Mouse (Mus musculus): ENCODE data around the gene Dnhd1. TPM values are rescaled to one million over a fixed set of nuclear protein-coding genes. Genes with fewer than 3 reads are reported as not detected.

Gene Dnhd1
- polyA plus RNA-seq, 1 experiment from 2014 or later, result 0.22 TPM

GRCm38 (mm10) chr7:105616561-105616960, 34.1 kb upstream of the Dnhd1 start:
- TF ChIP-seq CTCF (IDR thresholded peaks at IDR 0.05; ENCODE audit: low read depth), result no peak
- no peak for TF ChIP-seq EP300 (IDR thresholded peaks at IDR 0.05; ENCODE audit: low read depth)
- no peak for ATAC-seq
- Histone ChIP-seq H3K4me2 (ENCODE audit: low read depth, low read length) (no peak overlapping the region), H3K27me3 (ENCODE audit: insufficient read depth, low read length) (no peaks in the 10 kb centered on the region), H3K9me3 (ENCODE audit: low read length) (no peaks in the 10 kb centered on the region), H3K9ac (replicated peaks) (no peak overlapping the region), H3K4me3 (ENCODE audit: low read depth, low read length) (no peak overlapping the region), H3K27ac (ENCODE audit: low read depth) (no peak overlapping the region), H3K4me1 (ENCODE audit: insufficient read depth) (no peaks in the 10 kb centered on the region), H3K36me3 (replicated peaks; ENCODE audit: insufficient read depth, low read length) (peaks cover 24% of the 10 kb centered on the region)
- WGBS (ENCODE audit: insufficient replicate concordance), result 83% methylated on average over 6 of the region's 6 CpGs
- no peak for DNase-seq

DNA sequence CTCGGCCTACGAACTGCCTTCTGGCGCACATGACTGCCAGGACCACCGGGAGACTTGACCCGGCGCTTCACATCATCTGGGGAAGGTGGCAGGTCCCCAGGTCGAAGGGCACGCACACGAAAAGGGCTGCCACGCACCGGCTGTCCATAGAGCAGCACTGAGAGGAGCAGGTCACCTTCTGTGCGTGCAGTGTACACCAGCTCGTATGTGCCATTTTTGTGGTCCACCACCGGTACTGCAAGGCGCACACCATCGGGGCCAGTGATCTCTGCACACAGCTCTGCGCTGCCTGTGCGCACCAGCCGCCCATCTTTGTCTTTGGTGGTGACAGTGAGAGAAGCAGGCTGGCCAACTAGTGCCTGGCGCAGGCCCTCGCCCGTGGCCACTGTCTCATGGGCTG, 32.8 kb upstream of the Dnhd1 start:
- 93% methylated on average over 22 of the region's 22 CpGs for WGBS (ENCODE audit: insufficient replicate concordance)
- Histone ChIP-seq H3K27me3 (ENCODE audit: insufficient read depth, low read length) (no peaks in the 10 kb centered on the region), H3K36me3 (replicated peaks; ENCODE audit: insufficient read depth, low read length) (peaks cover 21% of the 10 kb centered on the region), H3K27ac (ENCODE audit: low read depth) (no peak overlapping the region), H3K4me1 (ENCODE audit: insufficient read depth) (no peaks in the 10 kb centered on the region), H3K9me3 (ENCODE audit: low read length) (no peaks in the 10 kb centered on the region), H3K4me3 (ENCODE audit: low read depth, low read length) (no peak overlapping the region), H3K4me2 (ENCODE audit: low read depth, low read length) (no peak overlapping the region), H3K9ac (replicated peaks) (no peak overlapping the region)
- no peak for DNase-seq
- no peak for ATAC-seq
- TF ChIP-seq EP300 (IDR thresholded peaks at IDR 0.05; ENCODE audit: low read depth), result no peak
- TF ChIP-seq CTCF (IDR thresholded peaks at IDR 0.05; ENCODE audit: low read depth), result no peak

DNA sequence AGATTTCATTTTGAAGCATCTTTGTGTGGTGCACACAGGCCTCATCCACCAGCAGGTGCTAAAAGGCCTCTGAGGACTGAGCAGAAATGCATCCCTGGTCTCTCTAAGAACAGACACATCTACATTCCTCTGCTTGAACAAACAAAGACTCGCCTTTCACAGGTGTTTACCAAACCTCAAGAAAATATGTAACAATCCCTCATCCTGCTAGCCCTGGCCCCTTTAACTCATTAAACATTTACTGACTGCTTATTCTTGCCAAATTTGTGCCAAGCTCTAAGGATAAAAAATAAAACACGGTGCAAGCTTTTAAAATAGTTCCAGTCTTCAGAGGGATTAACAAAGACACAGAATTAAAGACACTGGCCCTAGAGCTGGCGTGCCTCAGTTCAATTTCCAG, 30.9 kb upstream of the Dnhd1 start:
- H3K4me3 ChIP-seq (ENCODE audit: low read depth, low read length), result no peak overlapping the region
- H3K9me3 ChIP-seq (ENCODE audit: low read length), result no peaks in the 10 kb centered on the region
- peaks cover 13% of the 10 kb centered on the region for H3K36me3 ChIP-seq (replicated peaks; ENCODE audit: insufficient read depth, low read length)
- ATAC-seq (no peak), DNase-seq (no peak)
- H3K4me2 ChIP-seq (ENCODE audit: low read depth, low read length), result no peak overlapping the region
- no peak overlapping the region for H3K9ac ChIP-seq (replicated peaks)
- no peak overlapping the region for H3K27ac ChIP-seq (ENCODE audit: low read depth)
- no peaks in the 10 kb centered on the region for H3K4me1 ChIP-seq (ENCODE audit: insufficient read depth)
- no peaks in the 10 kb centered on the region for H3K27me3 ChIP-seq (ENCODE audit: insufficient read depth, low read length)
- WGBS (ENCODE audit: insufficient replicate concordance), result 64% methylated on average over 3 of the region's 3 CpGs
- no peak for TF ChIP-seq CTCF (IDR thresholded peaks at IDR 0.05; ENCODE audit: low read depth)

DNA sequence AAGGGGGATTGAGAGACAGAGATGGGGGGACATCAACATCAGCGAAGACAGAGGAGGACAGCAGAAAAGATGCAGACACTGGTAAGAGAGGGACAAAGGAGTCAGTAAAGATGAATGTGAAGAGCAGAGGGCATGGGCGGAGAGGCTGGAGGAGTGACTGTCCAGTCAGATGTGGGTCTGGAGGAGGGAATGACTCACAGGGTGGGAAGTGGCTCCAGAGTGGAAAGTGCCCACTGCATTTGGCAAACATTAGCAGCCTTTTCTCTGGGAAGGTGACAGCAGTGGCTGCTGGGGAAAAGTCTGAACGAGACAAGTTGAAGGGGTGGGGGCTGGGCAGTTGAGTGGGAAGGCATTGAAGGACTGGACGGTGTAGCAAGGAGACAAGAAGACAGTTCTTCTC, 29.6 kb upstream of the Dnhd1 start:
- no peak for DNase-seq
- ATAC-seq, result no peak
- no peak for TF ChIP-seq CTCF (IDR thresholded peaks at IDR 0.05; ENCODE audit: low read depth)
- TF ChIP-seq EP300 (IDR thresholded peaks at IDR 0.05; ENCODE audit: low read depth), result no peak
- no peak overlapping the region for H3K9ac ChIP-seq (replicated peaks)
- H3K4me2 ChIP-seq (ENCODE audit: low read depth, low read length), result no peak overlapping the region
- no peaks in the 10 kb centered on the region for H3K4me1 ChIP-seq (ENCODE audit: insufficient read depth)
- H3K36me3 ChIP-seq (replicated peaks; ENCODE audit: insufficient read depth, low read length), result peaks cover 13% of the 10 kb centered on the region
- H3K27me3 ChIP-seq (ENCODE audit: insufficient read depth, low read length), result no peaks in the 10 kb centered on the region
- H3K27ac ChIP-seq (ENCODE audit: low read depth), result no peak overlapping the region
- WGBS (ENCODE audit: insufficient replicate concordance), result 72% methylated on average over 4 of the region's 4 CpGs
- no peaks in the 10 kb centered on the region for H3K9me3 ChIP-seq (ENCODE audit: low read length)
- H3K4me3 ChIP-seq (ENCODE audit: low read depth, low read length), result no peak overlapping the region

GRCm38 (mm10) chr7:105621646-105622292, 28.9 kb upstream of the Dnhd1 start:
- H3K4me2 ChIP-seq (ENCODE audit: low read depth, low read length), result no peak overlapping the region
- H3K36me3 ChIP-seq (replicated peaks; ENCODE audit: insufficient read depth, low read length), result peaks cover 12% of the 10 kb centered on the region
- H3K9me3 ChIP-seq (ENCODE audit: low read length), result no peaks in the 10 kb centered on the region
- no peaks in the 10 kb centered on the region for H3K27me3 ChIP-seq (ENCODE audit: insufficient read depth, low read length)
- H3K4me1 ChIP-seq (ENCODE audit: insufficient read depth), result no peaks in the 10 kb centered on the region
- no peak overlapping the region for H3K27ac ChIP-seq (ENCODE audit: low read depth)
- no peak overlapping the region for H3K4me3 ChIP-seq (ENCODE audit: low read depth, low read length)
- ATAC-seq (no peak), DNase-seq (no peak)
- 76% methylated on average over 8 of the region's 8 CpGs for WGBS (ENCODE audit: insufficient replicate concordance)
- no peak for TF ChIP-seq EP300 (IDR thresholded peaks at IDR 0.05; ENCODE audit: low read depth)
- TF ChIP-seq CTCF (IDR thresholded peaks at IDR 0.05; ENCODE audit: low read depth), result no peak
- no peak overlapping the region for H3K9ac ChIP-seq (replicated peaks)

DNA sequence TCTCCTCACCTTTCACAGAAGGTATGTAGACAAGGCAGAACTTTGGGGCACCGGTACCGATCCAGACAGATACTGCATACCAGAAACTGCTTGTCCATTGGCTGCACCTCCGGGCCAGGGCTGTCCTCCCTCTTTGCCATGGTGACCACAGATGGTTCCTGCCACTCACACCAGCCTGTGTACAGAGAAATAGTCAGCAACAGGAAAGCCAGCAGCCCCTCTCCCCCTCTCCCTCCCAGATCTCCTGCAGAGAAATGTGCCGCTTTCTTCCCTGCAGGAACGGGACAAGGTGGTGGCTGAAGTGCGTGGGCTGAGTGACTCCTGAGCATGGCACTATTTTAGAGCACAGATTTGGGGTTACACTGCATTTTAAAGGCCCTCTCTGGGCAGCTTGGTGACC, 25.2 kb upstream of the Dnhd1 start:
- DNase-seq (no peak), ATAC-seq (no peak)
- WGBS (ENCODE audit: insufficient replicate concordance), result 79% methylated on average over 6 of the region's 6 CpGs
- no peak overlapping the region for H3K4me2 ChIP-seq (ENCODE audit: low read depth, low read length)
- H3K9ac ChIP-seq (replicated peaks), result no peak overlapping the region
- H3K27ac ChIP-seq (ENCODE audit: low read depth), result no peak overlapping the region
- H3K9me3 ChIP-seq (ENCODE audit: low read length), result no peaks in the 10 kb centered on the region
- H3K27me3 ChIP-seq (ENCODE audit: insufficient read depth, low read length), result no peaks in the 10 kb centered on the region
- H3K4me1 ChIP-seq (ENCODE audit: insufficient read depth), result no peaks in the 10 kb centered on the region
- no peak overlapping the region for H3K4me3 ChIP-seq (ENCODE audit: low read depth, low read length)
- H3K36me3 ChIP-seq (replicated peaks; ENCODE audit: insufficient read depth, low read length), result 0 out of 2 replicates have a peak, but pooled peaks cover under 1% of the 10 kb centered on the region
- TF ChIP-seq EP300 (IDR thresholded peaks at IDR 0.05; ENCODE audit: low read depth), result no peak
- TF ChIP-seq CTCF (IDR thresholded peaks at IDR 0.05; ENCODE audit: low read depth), result no peak

Data from liver, postnatal 0 days (tissue).